Mouse (Mus musculus) midbrain, embryonic 14.5 days (tissue): ENCODE measurements around the gene Abtb2. TPM values are rescaled to one million over a fixed set of nuclear protein-coding genes. Genes with fewer than 3 reads are reported as not detected.
A peak's percentile ranks its signal among the peaks of the same experiment; 100 is the strongest.
"Not testable (repeated sequence)": the region's sequence is repeated elsewhere in the genome, so short reads cannot be mapped to it uniquely, and the experiment has no call there.

ENCODE experiments used
- ATAC-seq: fragments of 200-750 bp; cut with Nextera tagmentation; 2 replicates; pipeline ENCODE4 v1.8.0; 2017; ENCODE audit warnings: moderate number of reproducible peaks, moderate library complexity; ENCODE audit not compliant: low FRiP score, low TSS enrichment
- DNase-seq: peaks from one replicate; pipeline ENCODE4 v3.0.0-alpha.2; 2015
- H3K27ac ChIP-seq: fragments of 300-500 bp; sonication (generic); replicated peaks from 2 replicates; pipeline ENCODE4 v1.5.1; 2014; ENCODE audit warnings: mild to moderate bottlenecking, low read depth, low read length, moderate library complexity
- H3K27me3 ChIP-seq: fragments of 300-500 bp; sonication (generic); 2 replicates; pipeline ENCODE4 v1.6.1; 2014; ENCODE audit warnings: low read length, control low read depth, mixed read lengths; ENCODE audit not compliant: control insufficient read depth, insufficient read depth
- H3K36me3 ChIP-seq: fragments of 300-500 bp; sonication (generic); 2 replicates; pipeline ENCODE4 v1.6.1; 2014; ENCODE audit warnings: low read length, control low read depth; ENCODE audit not compliant: control insufficient read depth, insufficient read depth
- H3K4me1 ChIP-seq: fragments of 300-500 bp; sonication (generic); 2 replicates; pipeline ENCODE4 v1.6.1; 2014; ENCODE audit warnings: mild to moderate bottlenecking, antibody characterized with exemption, low read length, control low read depth; ENCODE audit not compliant: control insufficient read depth, insufficient read depth
- H3K4me2 ChIP-seq: fragments of 300-500 bp; sonication (generic); 2 replicates; pipeline ENCODE4 v1.6.1; 2014; ENCODE audit warnings: mild to moderate bottlenecking, low read length, moderate library complexity
- H3K4me3 ChIP-seq: fragments of 300-500 bp; sonication (generic); replicated peaks from 2 replicates; pipeline ENCODE4 v1.5.1; 2014; ENCODE audit warnings: low read depth, low read length
- H3K9ac ChIP-seq: fragments of 300-500 bp; sonication (generic); replicated peaks from 2 replicates; pipeline ENCODE4 v1.6.1; 2014; ENCODE audit warnings: mild to moderate bottlenecking, low read length, moderate library complexity
- H3K9me3 ChIP-seq: fragments of 300-500 bp; sonication (generic); 2 replicates; pipeline ENCODE4 v1.6.1; 2016; ENCODE audit warnings: low read length, control low read depth, mixed read lengths; ENCODE audit not compliant: control insufficient read depth
- WGBS: fragments of 180-500 bp; shearing (Covaris S2); extraction: QIAGEN DNeasy Blood & Tissue Kit; methylation state at CpG from one replicate; pipeline ENCODE4 v1.1.7; 2014; 5-methylcytosine and 5-hydroxymethylcytosine counted together
- polyA plus RNA-seq: library from polyadenylated mRNA; unstranded; fragments of >200 nt; fragmentation: Nextera tagmentation; extraction: Ambion mirVana; gene quantifications from 2 replicates; pipeline ENCODE4 v1.2.1, GENCODE M21; 2014

Abtb2 gene
- 8.3 and 10.2 TPM in 2 replicates for polyA plus RNA-seq

DNA sequence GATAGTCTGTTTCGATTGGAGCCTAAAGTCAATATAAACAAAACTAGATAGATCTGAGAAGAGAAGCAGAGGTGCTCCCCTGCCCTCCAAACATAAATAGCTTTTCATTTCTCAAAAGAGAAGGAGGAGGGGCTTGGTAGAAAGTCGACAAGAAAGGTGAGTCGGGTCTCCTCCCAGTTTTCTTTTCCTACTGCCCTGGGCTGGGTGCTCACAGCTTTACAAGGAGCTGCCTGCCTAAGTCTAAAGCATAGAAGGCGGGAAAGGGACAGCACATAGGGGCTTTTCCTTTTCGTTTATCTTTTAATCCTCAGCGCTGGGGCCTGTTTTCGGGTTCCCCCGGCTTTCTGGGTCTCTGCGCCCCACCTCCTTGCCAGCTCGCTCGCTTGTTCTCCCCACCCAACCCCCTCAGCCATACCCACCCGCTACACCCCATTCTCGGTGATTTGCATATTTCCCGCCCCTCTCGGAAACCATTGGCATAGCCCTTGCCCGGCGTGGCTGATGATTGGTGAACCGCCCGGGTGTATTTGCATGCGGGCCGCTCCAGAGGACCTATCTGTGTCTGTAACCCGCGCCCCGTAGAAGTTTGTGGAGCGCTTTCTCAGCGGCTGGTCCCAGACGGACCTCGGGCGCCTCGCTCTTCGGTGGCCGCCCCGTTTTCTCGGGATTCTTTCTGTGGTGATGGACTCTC is at the start of gene Abtb2:
Gene Abtb2 (plus strand): TSS at position 579 of the 691 bp plus-strand sequence.
- WGBS: under 1% methylated on average over 34 of the region's 34 CpGs
- ATAC-seq (peak; percentile 94), DNase-seq (peak; percentile 96)
- H3K27me3 ChIP-seq: no peaks in the 10 kb centered on the region
- peak within 1 kb of the TSS; percentile 97 for H3K4me2 ChIP-seq
- peak within 1 kb of the TSS; percentile 67 for H3K27ac ChIP-seq
- no peaks in the 10 kb centered on the region for H3K36me3 ChIP-seq
- H3K4me3 ChIP-seq: peak within 1 kb of the TSS; percentile 64
- peak within 1 kb of the TSS; percentile 61 for H3K9ac ChIP-seq
- H3K9me3 ChIP-seq: no peaks in the 10 kb centered on the region
- H3K4me1 ChIP-seq: peaks cover 28% of the 10 kb centered on the region

DNA sequence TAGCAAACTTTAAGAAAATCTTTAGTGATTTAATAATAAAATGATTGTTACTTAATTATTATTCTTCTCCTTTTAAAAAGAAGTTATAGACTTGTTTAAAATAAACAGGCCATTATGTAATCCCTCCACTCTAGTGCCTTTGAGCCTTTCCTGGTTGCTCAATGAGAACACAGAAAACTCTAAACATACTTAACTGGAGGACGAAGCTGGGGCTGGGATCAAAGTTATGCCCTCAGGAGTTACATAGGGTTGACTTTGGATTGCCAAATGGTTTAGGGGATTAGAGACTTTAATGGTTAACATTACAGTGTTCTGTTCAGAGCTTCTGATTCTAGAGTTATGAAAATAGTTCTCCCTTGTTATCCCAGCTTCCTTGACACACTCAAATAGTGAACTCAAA is 49.6 kb upstream of the Abtb2 start:
- WGBS: 70% methylated on average over 1 of the region's 1 CpGs
- ATAC-seq: no peak

DNA sequence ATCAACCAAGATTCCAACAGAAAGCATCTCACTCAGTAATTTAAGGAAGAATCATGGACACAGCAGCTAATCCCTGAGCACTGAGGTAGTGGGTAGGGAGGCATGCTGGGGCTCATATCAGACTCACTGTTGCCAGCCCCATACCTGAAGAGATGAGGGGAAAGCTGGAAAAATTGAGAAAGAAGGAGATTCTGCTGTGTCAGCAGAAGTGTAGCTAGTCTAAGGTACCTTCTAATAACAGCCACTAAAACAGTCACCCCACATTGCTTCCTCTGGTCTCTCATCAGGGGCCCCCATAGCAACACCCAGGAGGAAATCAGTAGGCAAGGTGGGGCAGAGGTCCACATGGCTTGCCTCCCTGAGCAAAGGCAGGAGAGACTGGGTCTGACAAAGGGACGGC is 40.5 kb upstream of the Abtb2 start:
- no peaks in the 10 kb centered on the region for H3K27me3 ChIP-seq
- no peaks in the 10 kb centered on the region for H3K36me3 ChIP-seq
- WGBS: 93% methylated on average over 1 of the region's 1 CpGs
- no peak overlapping the region for H3K4me3 ChIP-seq
- H3K9me3 ChIP-seq: no peaks in the 10 kb centered on the region
- H3K27ac ChIP-seq: no peak overlapping the region
- no peak overlapping the region for H3K4me2 ChIP-seq
- no peaks in the 10 kb centered on the region for H3K4me1 ChIP-seq
- no peak for ATAC-seq
- H3K9ac ChIP-seq: no peak overlapping the region
- no peak for DNase-seq

More for the DNA sequence above, 49.6 kb upstream of the Abtb2 start:
- Histone ChIP-seq H3K36me3 (no peaks in the 10 kb centered on the region), H3K27me3 (no peaks in the 10 kb centered on the region), H3K9me3 (no peaks in the 10 kb centered on the region), H3K4me3 (no peak overlapping the region), H3K9ac (no peak overlapping the region), H3K4me1 (no peaks in the 10 kb centered on the region), H3K4me2 (no peak overlapping the region), H3K27ac (no peak overlapping the region)
- no peak for DNase-seq

DNA sequence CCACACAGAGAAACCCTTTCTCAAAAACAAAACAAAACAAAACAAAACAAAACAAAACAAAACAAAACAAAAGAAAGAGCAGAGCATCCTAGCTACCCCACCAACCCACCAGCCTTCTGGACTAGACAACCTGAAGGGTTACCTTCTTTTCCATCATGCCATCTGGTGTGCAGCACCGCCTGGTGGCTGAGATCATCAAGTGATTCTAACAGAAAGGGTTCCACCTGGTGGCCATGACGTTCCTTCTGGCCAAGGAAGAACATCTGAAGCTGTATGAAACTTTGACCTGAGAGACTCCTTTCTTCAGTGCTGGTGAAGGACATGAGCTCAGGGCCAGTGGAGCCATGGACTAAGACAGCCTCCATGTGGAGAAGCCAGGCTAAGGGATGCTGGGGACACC is 19.0 kb upstream of the Abtb2 start:
- WGBS: 13% methylated on average over 2 of the region's 2 CpGs
- DNase-seq: peak; percentile 58
- H3K27ac ChIP-seq: no peak overlapping the region
- H3K4me1 ChIP-seq: no peaks in the 10 kb centered on the region
- H3K4me3 ChIP-seq: no peak overlapping the region
- no peaks in the 10 kb centered on the region for H3K36me3 ChIP-seq
- H3K9me3 ChIP-seq: no peaks in the 10 kb centered on the region
- no peak overlapping the region for H3K9ac ChIP-seq
- no peak overlapping the region for H3K4me2 ChIP-seq
- no peak for ATAC-seq
- H3K27me3 ChIP-seq: no peaks in the 10 kb centered on the region

DNA sequence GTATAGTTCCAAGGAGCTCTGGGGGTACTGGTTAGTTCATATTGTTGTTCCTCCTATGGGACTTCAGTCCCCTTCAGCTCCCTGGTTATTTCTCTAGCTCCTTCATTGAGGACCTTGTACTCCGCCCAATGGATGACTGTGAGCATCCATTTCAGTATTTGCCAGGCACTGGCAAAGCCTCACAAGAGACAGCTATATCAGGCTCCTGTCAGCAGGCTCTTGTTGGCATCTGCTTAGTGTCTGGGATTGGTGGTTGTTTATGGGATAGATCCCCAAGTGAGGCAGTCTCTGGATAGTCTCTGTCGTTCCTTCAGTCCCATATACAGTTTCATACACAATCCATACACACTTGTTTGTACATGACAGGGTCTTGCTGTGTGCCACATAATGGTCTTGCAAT is 15.8 kb upstream of the Abtb2 start:
- H3K4me3 ChIP-seq, H3K4me2 ChIP-seq, H3K27ac ChIP-seq, H3K36me3 ChIP-seq, ATAC-seq, H3K4me1 ChIP-seq, H3K27me3 ChIP-seq, DNase-seq, H3K9me3 ChIP-seq, H3K9ac ChIP-seq: not testable (repeated sequence)
- WGBS: 89% methylated on average over 2 of the region's 2 CpGs

DNA sequence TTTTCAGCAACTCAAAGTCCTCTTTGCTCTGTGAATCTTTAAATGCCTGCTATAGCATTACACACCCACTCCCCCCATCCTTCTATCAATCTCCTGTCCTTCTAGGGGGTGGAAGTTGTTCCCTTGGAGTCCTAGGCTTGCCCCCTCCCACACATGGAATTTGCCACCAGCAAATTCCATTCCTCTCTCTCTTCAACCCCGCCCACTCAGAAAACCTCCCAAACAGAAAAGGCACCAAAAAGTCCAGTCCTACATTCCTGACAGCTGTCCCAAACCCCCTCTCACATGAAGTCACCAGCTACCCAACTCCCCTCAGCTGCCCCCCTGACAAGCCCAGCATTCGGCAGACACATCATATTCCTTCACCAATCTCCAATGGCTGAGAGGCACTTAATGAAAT is 12.1 kb upstream of the Abtb2 start:
- Histone ChIP-seq H3K27me3 (no peaks in the 10 kb centered on the region), H3K9me3 (no peaks in the 10 kb centered on the region), H3K36me3 (no peaks in the 10 kb centered on the region), H3K4me1 (no peaks in the 10 kb centered on the region), H3K27ac (no peak overlapping the region), H3K9ac (no peak overlapping the region), H3K4me2 (no peak overlapping the region), H3K4me3 (no peak overlapping the region)
- WGBS: 79% methylated on average over 2 of the region's 2 CpGs
- ATAC-seq (no peak), DNase-seq (no peak)

DNA sequence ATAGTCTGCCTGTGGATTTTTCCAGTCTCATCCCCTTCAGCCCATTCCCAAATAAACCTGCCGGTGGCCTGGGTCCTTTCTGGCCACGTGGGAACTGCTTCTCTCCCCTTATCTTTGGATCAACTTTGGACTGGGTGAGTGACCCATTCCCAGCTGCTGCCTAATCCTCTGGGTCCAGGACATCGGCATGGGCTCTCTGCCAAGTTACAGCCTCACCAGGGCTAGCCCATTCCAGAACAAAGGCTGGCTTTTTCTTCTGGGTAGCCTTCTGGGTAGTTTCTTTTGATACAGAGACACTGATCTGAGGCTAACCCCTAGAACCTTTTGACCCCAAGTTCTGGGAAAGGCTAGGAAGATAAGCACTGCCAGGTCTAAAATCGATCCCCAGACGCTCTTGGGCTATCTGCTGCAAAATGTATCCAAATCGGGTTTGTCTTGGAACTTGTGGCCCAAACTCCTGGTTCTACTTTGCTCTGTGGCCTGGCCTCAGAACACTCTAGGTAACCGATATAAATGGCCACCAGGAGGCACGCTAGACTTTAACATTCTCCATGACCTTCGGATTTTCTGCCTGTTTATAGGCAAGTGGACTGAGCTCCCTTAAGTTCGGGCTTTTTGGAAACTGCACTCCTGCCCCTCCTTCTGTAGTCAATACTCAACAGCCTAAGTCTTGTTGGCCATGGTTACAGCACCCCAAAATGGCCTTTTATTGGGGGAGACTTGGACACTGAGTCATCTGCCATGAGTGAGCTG is 9.8 kb upstream of the Abtb2 start:
- 69% methylated on average over 10 of the region's 10 CpGs for whole genome bisulfite sequencing
- H3K9me3 ChIP-seq: no peaks in the 10 kb centered on the region
- H3K36me3 ChIP-seq: no peaks in the 10 kb centered on the region
- H3K4me3 ChIP-seq: no peak overlapping the region
- no peak overlapping the region for H3K9ac ChIP-seq
- H3K4me2 ChIP-seq: no peak overlapping the region
- DNase-seq (peak; percentile 41), ATAC-seq (no peak)
- no peaks in the 10 kb centered on the region for H3K4me1 ChIP-seq
- no peaks in the 10 kb centered on the region for H3K27me3 ChIP-seq
- no peak overlapping the region for H3K27ac ChIP-seq

DNA sequence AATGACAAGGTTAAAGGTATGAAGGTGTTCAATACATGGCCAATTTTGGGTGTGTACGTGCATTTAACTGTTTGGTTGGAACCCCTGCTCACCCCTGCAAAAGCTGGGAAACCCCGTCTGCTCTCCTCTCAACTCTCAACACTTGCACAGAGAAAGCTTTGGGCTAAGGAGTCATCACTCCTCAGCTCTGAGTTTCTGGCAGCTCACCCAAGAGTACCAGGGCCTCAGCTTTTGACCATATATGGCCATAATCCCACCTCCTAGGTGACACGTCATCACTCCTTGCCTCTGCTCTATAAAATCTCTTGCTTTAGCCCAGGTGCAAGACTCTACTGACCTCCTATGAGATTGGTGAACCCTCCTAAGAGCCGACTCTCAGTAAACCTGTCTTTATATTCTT is 5.2 kb upstream of the Abtb2 start:
- Histone ChIP-seq H3K27me3 (no peaks in the 10 kb centered on the region), H3K4me1 (peaks cover 4% of the 10 kb centered on the region; the same call in 1 of the 2 replicates), H3K36me3 (no peaks in the 10 kb centered on the region), H3K9ac (no peak overlapping the region), H3K27ac (no peak overlapping the region), H3K9me3 (no peaks in the 10 kb centered on the region), H3K4me2 (no peak overlapping the region), H3K4me3 (no peak overlapping the region)
- 81% methylated on average over 4 of the region's 4 CpGs for WGBS
- DNase-seq (no peak), ATAC-seq (no peak)
